Mouse (Mus musculus): ENCODE results near the gene Ctc1.

Gene Ctc1

GRCm38 (mm10) chr11:69070590-69071222 is 55.0 kb downstream of the Ctc1 start, which contains the start of gene Tmem107:
TSS of gene Tmem107 (plus strand) at chr11:69070806.
- DNase-seq (ENCODE audit: low read depth): peak; percentile 89

GRCm38 (mm10) chr11:69071262-69071661 is 55.6 kb downstream of the Ctc1 start:
- DNase-seq (ENCODE audit: low read depth): no peak

GRCm38 (mm10) chr11:69072234-69072633 is 56.5 kb downstream of the Ctc1 start:
- DNase-seq (ENCODE audit: low read depth): no peak

GRCm38 (mm10) chr11:69072666-69073064 is 57.0 kb downstream of the Ctc1 start:
- no peak for DNase-seq (ENCODE audit: low read depth)

GRCm38 (mm10) chr11:69073065-69073888 is 57.6 kb downstream of the Ctc1 start:
- DNase-seq (ENCODE audit: low read depth): peak; percentile 91

- DNase-seq (ENCODE audit: low read depth): no peak
These were observed 58.5 kb downstream of the Ctc1 start for GRCm38 (mm10) chr11:69073951-69074775.

GRCm38 (mm10) chr11:69074776-69075069 is 59.0 kb downstream of the Ctc1 start:
- DNase-seq (ENCODE audit: low read depth): no peak

- DNase-seq (ENCODE audit: low read depth): no peak
These were observed 60.2 kb downstream of the Ctc1 start for GRCm38 (mm10) chr11:69075764-69076479.

- DNase-seq (ENCODE audit: low read depth): no peak
These were observed 60.9 kb downstream of the Ctc1 start for GRCm38 (mm10) chr11:69076572-69076971.

GRCm38 (mm10) chr11:69077316-69077715 is 61.6 kb downstream of the Ctc1 start:
- no peak for DNase-seq (ENCODE audit: low read depth)

- DNase-seq (ENCODE audit: low read depth): no peak
These were observed 62.3 kb downstream of the Ctc1 start for GRCm38 (mm10) chr11:69078041-69078440.

GRCm38 (mm10) chr11:69078805-69079438 is 63.2 kb downstream of the Ctc1 start:
- no peak for DNase-seq (ENCODE audit: low read depth)

- no peak for DNase-seq (ENCODE audit: low read depth)
These were observed 64.6 kb downstream of the Ctc1 start for GRCm38 (mm10) chr11:69080102-69080854.

- DNase-seq (ENCODE audit: low read depth): no peak
These were observed 65.1 kb downstream of the Ctc1 start for GRCm38 (mm10) chr11:69080855-69081222.

GRCm38 (mm10) chr11:69081613-69082012 is 65.9 kb downstream of the Ctc1 start:
- DNase-seq (ENCODE audit: low read depth): no peak

GRCm38 (mm10) chr11:69085608-69086007 is 69.9 kb downstream of the Ctc1 start:
- DNase-seq (ENCODE audit: low read depth): no peak

Measured in c-Kit-positive CD71-negative TER-119-negative erythroid progenitor cells, embryonic 14.5 days (primary cell).